Mouse (Mus musculus): ENCODE results near the gene Cd81.

DNA sequence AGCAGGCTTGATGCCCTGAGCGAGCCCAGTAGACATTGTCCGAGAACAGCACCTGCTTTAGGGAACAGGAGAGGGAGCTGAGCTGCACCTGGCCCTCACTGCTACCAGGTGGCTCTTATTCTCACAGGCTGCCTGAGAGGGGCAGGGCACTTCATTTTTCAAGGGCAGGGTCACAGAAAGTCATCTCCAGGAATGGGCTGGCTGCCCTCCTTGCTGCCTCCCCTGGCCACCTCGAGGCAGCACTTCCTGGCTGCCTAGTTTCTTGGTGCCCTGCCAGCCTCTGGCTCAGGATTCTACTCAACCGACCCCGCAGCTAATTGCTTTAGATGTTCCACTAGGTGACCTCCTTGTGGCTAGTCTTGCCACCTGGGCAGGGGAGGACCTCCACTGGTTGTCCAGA is 55.7 kb downstream of the Cd81 start:
- TF ChIP-seq CTCF (IDR thresholded peaks at IDR 0.05; ENCODE audit: low read depth, low read length) = no peak
- no peak for TF ChIP-seq POLR2A (IDR thresholded peaks at IDR 0.05; ENCODE audit: extremely low read depth, insufficient read depth, low read length)

Data from liver, adult 2 months (tissue).